Mouse (Mus musculus) spleen, adult 2 months (tissue): ENCODE measurements around the gene Usp5.

Source experiments
- CTCF ChIP-seq: fragments of 200-500 bp; IDR thresholded peaks from 2 replicates; pipeline ENCODE4 v1.5.1; 2011; ENCODE audit warnings: mild to moderate bottlenecking, inconsistent platforms; ENCODE audit not compliant: insufficient read depth, insufficient read length, insufficient replicate concordance; ENCODE audit errors: extremely low read depth
- POLR2A ChIP-seq: fragments of 200-500 bp; IDR thresholded peaks from 2 replicates; pipeline ENCODE4 v1.6.1; 2011; ENCODE audit warnings: low read depth, low read length, inconsistent platforms

- TF ChIP-seq CTCF, result no peak
- TF ChIP-seq POLR2A, result no peak
These were observed 15.8 kb downstream of the Usp5 start for GRCm38 (mm10) chr6:124813496-124813895.
